Mouse (Mus musculus): ENCODE measurements around the gene Mrgprg. TPM values are rescaled to one million over a fixed set of nuclear protein-coding genes. Genes with fewer than 3 reads are reported as not detected.

The Mrgprg gene
- polyA plus RNA-seq, 1 experiment from 2014 or later = not detected

GRCm38 (mm10) chr7:143776137-143776536, 9.3 kb upstream of the Mrgprg start:
- 24% methylated on average over 3 of the region's 3 CpGs for WGBS
- ATAC-seq (ENCODE audit: insufficient read depth, low FRiP score, low read depth) = no peak

GRCm38 (mm10) chr7:143769461-143769860, 2.7 kb upstream of the Mrgprg start:
- H3K9me3 ChIP-seq = no peaks in the 10 kb centered on the region
- H3K27me3 ChIP-seq (replicated peaks) = peaks cover 1% of the 10 kb centered on the region; the same call in 1 of the 2 replicates
- H3K27ac ChIP-seq = no peak overlapping the region
- H3K4me3 ChIP-seq (replicated peaks) = no peak overlapping the region
- no peak overlapping the region for H3K9ac ChIP-seq
- ATAC-seq (ENCODE audit: insufficient read depth, low FRiP score, low read depth) = no peak; the same call in 1 of the 2 replicates
- no peaks in the 10 kb centered on the region for H3K36me3 ChIP-seq
- H3K4me1 ChIP-seq = no peaks in the 10 kb centered on the region
- no peak overlapping the region for H3K4me2 ChIP-seq
- 34% methylated on average over 1 of the region's 1 CpGs for WGBS

More at GRCm38 (mm10) chr7:143776137-143776536, 9.3 kb upstream of the Mrgprg start:
- Histone ChIP-seq H3K36me3 (no peaks in the 10 kb centered on the region), H3K4me2 (no peak overlapping the region), H3K27ac (no peak overlapping the region), H3K4me1 (no peaks in the 10 kb centered on the region), H3K4me3 (replicated peaks) (no peak overlapping the region), H3K9ac (no peak overlapping the region), H3K9me3 (no peaks in the 10 kb centered on the region), H3K27me3 (replicated peaks) (no peaks in the 10 kb centered on the region)

- H3K9ac ChIP-seq = no peak overlapping the region
- H3K9me3 ChIP-seq = no peaks in the 10 kb centered on the region
- H3K4me1 ChIP-seq = no peaks in the 10 kb centered on the region
- H3K27ac ChIP-seq = no peak overlapping the region
- no peak overlapping the region for H3K4me3 ChIP-seq (replicated peaks)
- no peak overlapping the region for H3K4me2 ChIP-seq
- H3K27me3 ChIP-seq (replicated peaks) = peaks cover 4% of the 10 kb centered on the region; the same call in 1 of the 2 replicates
- no peak for ATAC-seq (ENCODE audit: insufficient read depth, low FRiP score, low read depth)
- H3K36me3 ChIP-seq = no peaks in the 10 kb centered on the region
- WGBS = 60% methylated on average over 6 of the region's 6 CpGs
Observed at GRCm38 (mm10) chr7:143768267-143768666, 1.5 kb upstream of the Mrgprg start.

GRCm38 (mm10) chr7:143764876-143765530, 1.8 kb downstream of the Mrgprg start:
- H3K9ac ChIP-seq = no peak overlapping the region
- WGBS = 73% methylated on average over 19 of the region's 19 CpGs
- no peaks in the 10 kb centered on the region for H3K4me1 ChIP-seq
- no peak overlapping the region for H3K4me2 ChIP-seq
- H3K27me3 ChIP-seq (replicated peaks) = peaks cover 4% of the 10 kb centered on the region; the same call in 1 of the 2 replicates
- no peak for ATAC-seq (ENCODE audit: insufficient read depth, low FRiP score, low read depth)
- no peaks in the 10 kb centered on the region for H3K36me3 ChIP-seq
- no peaks in the 10 kb centered on the region for H3K9me3 ChIP-seq
- no peak overlapping the region for H3K4me3 ChIP-seq (replicated peaks)
- no peak overlapping the region for H3K27ac ChIP-seq

GRCm38 (mm10) chr7:143763794-143764193, 3.0 kb downstream of the Mrgprg start:
- Histone ChIP-seq H3K36me3 (no peaks in the 10 kb centered on the region), H3K4me2 (no peak overlapping the region), H3K4me3 (replicated peaks) (no peak overlapping the region), H3K27me3 (replicated peaks) (peaks cover 4% of the 10 kb centered on the region; the same call in 1 of the 2 replicates), H3K9ac (no peak overlapping the region), H3K27ac (no peak overlapping the region), H3K9me3 (no peaks in the 10 kb centered on the region), H3K4me1 (no peaks in the 10 kb centered on the region)
- ATAC-seq (ENCODE audit: insufficient read depth, low FRiP score, low read depth) = no peak
- 13% methylated on average over 3 of the region's 3 CpGs for WGBS

GRCm38 (mm10) chr7:143758956-143759355, 7.8 kb downstream of the Mrgprg start:
- Histone ChIP-seq H3K9me3 (no peaks in the 10 kb centered on the region), H3K36me3 (no peaks in the 10 kb centered on the region), H3K4me1 (peaks cover 10% of the 10 kb centered on the region; the same call in 1 of the 2 replicates), H3K27me3 (replicated peaks) (0 out of 2 replicates have a peak, but pooled peaks cover 4% of the 10 kb centered on the region), H3K4me2 (no peak overlapping the region), H3K9ac (no peak overlapping the region), H3K4me3 (replicated peaks) (no peak overlapping the region), H3K27ac (no peak overlapping the region)
- 51% methylated on average over 3 of the region's 3 CpGs for WGBS
- ATAC-seq (ENCODE audit: insufficient read depth, low FRiP score, low read depth) = no peak

GRCm38 (mm10) chr7:143757696-143758095, 9.1 kb downstream of the Mrgprg start:
- Histone ChIP-seq H3K4me1 (peaks cover 10% of the 10 kb centered on the region; the same call in 1 of the 2 replicates), H3K27ac (no peak overlapping the region), H3K9me3 (no peaks in the 10 kb centered on the region), H3K36me3 (no peaks in the 10 kb centered on the region), H3K27me3 (replicated peaks) (0 out of 2 replicates have a peak, but pooled peaks cover 4% of the 10 kb centered on the region), H3K9ac (no peak overlapping the region), H3K4me3 (replicated peaks) (no peak overlapping the region), H3K4me2 (no peak overlapping the region)
- WGBS = 60% methylated on average over 3 of the region's 3 CpGs
- no peak for ATAC-seq (ENCODE audit: insufficient read depth, low FRiP score, low read depth)

GRCm38 (mm10) chr7:143757027-143757390, 9.8 kb downstream of the Mrgprg start:
- peak; percentile 78 for ATAC-seq (ENCODE audit: insufficient read depth, low FRiP score, low read depth)
- Histone ChIP-seq H3K27ac (no peak overlapping the region), H3K4me3 (replicated peaks) (peak overlapping the region; percentile 44), H3K27me3 (replicated peaks) (0 out of 2 replicates have a peak, but pooled peaks cover 4% of the 10 kb centered on the region), H3K36me3 (no peaks in the 10 kb centered on the region), H3K4me2 (peak overlapping the region; percentile 94), H3K9me3 (no peaks in the 10 kb centered on the region), H3K4me1 (peaks cover 10% of the 10 kb centered on the region; the same call in 1 of the 2 replicates), H3K9ac (no peak overlapping the region)
- under 1% methylated on average over 15 of the region's 15 CpGs for WGBS

GRCm38 (mm10) chr7:143756125-143757026, 10.4 kb downstream of the Mrgprg start, which contains the start of gene Osbpl5:
Gene Osbpl5 (minus strand): TSS chr7:143756985.
- peak within 1 kb of the TSS; percentile 44 for H3K4me3 ChIP-seq (replicated peaks)
- H3K9ac ChIP-seq = no peak within 1 kb of the TSS
- peaks cover 10% of the 10 kb centered on the region; the same call in 1 of the 2 replicates for H3K4me1 ChIP-seq
- WGBS = 22% methylated on average over 22 of the region's 22 CpGs
- H3K27me3 ChIP-seq (replicated peaks) = 0 out of 2 replicates have a peak, but pooled peaks cover 4% of the 10 kb centered on the region
- no peak within 1 kb of the TSS for H3K27ac ChIP-seq
- ATAC-seq (ENCODE audit: insufficient read depth, low FRiP score, low read depth) = peak; percentile 1; the same call in 1 of the 2 replicates
- peak within 1 kb of the TSS; percentile 94 for H3K4me2 ChIP-seq
- H3K36me3 ChIP-seq = no peaks in the 10 kb centered on the region
- H3K9me3 ChIP-seq = no peaks in the 10 kb centered on the region

GRCm38 (mm10) chr7:143755357-143756124, 11.3 kb downstream of the Mrgprg start:
- no peak overlapping the region for H3K4me3 ChIP-seq (replicated peaks)
- H3K4me2 ChIP-seq = no peak overlapping the region
- H3K27ac ChIP-seq = no peak overlapping the region
- H3K9me3 ChIP-seq = no peaks in the 10 kb centered on the region
- H3K4me1 ChIP-seq = peaks cover 10% of the 10 kb centered on the region; the same call in 1 of the 2 replicates
- H3K36me3 ChIP-seq = no peaks in the 10 kb centered on the region
- H3K27me3 ChIP-seq (replicated peaks) = 0 out of 2 replicates have a peak, but pooled peaks cover 4% of the 10 kb centered on the region
- no peak overlapping the region for H3K9ac ChIP-seq
- no peak for ATAC-seq (ENCODE audit: insufficient read depth, low FRiP score, low read depth)
- WGBS = 71% methylated on average over 9 of the region's 9 CpGs

GRCm38 (mm10) chr7:143753990-143754715, 12.6 kb downstream of the Mrgprg start:
- H3K4me1 ChIP-seq = peaks cover 10% of the 10 kb centered on the region; the same call in 1 of the 2 replicates
- no peaks in the 10 kb centered on the region for H3K36me3 ChIP-seq
- no peak overlapping the region for H3K4me3 ChIP-seq (replicated peaks)
- ATAC-seq (ENCODE audit: insufficient read depth, low FRiP score, low read depth) = no peak
- WGBS = 38% methylated on average over 5 of the region's 5 CpGs
- H3K27me3 ChIP-seq (replicated peaks) = 0 out of 2 replicates have a peak, but pooled peaks cover 4% of the 10 kb centered on the region
- H3K27ac ChIP-seq = no peak overlapping the region
- H3K9ac ChIP-seq = no peak overlapping the region
- H3K4me2 ChIP-seq = no peak overlapping the region
- no peaks in the 10 kb centered on the region for H3K9me3 ChIP-seq

All from stomach, embryonic 15.5 days (tissue).